Mouse (Mus musculus) megakaryocyte progenitor cell, adult 5-6 weeks (primary cell): ENCODE results near the gene Peli1. TPM values are rescaled to one million over a fixed set of nuclear protein-coding genes. Genes with fewer than 3 reads are reported as not detected.
"Not testable (repeated sequence)": the region's sequence is repeated elsewhere in the genome, so short reads cannot be mapped to it uniquely, and the experiment has no call there.

Source experiments
- ATAC-seq: replicated peaks from 2 replicates; pipeline ENCODE4 v1.8.0; 2016; ENCODE audit warnings: mild to moderate bottlenecking, moderate TSS enrichment, inconsistent platforms; ENCODE audit not compliant: poor library complexity
- total RNA-seq, 2 experiments: library from RNA; stranded (forward) in 1 of 2; stranded (reverse) in 1 of 2; fragments of 157-497, 149-512 nt in 1 of 2; fragments of 200-1000 nt in 1 of 2; gene quantifications; 2 replicates each; pipeline versions ENCODE4 v1.2.3 to v1.2.4; 2015 to 2017

Gene Peli1
- total RNA-seq, 2 experiments from 2014 or later, result 11.2 to 21.1 TPM

DNA sequence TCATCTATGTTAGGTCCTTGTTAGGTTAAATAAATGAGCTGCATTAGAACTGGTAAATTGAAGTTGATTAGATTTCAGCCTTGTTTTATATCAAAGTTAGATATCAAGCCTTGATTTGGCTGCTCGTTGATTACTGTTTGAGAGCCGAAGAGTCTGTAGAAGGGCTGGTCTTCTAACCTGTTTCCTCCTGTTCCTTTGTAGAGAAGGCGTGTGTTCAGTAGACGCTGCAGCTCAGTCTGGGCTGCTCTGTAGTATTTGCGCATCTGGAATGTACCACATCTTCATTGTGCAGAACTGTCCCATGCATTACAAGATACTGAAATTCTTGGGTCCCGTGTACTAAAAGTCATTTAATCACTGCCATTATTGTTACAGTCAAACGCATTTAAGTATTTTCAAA, 50.2 kb downstream of the Peli1 start:
- no peak for ATAC-seq

DNA sequence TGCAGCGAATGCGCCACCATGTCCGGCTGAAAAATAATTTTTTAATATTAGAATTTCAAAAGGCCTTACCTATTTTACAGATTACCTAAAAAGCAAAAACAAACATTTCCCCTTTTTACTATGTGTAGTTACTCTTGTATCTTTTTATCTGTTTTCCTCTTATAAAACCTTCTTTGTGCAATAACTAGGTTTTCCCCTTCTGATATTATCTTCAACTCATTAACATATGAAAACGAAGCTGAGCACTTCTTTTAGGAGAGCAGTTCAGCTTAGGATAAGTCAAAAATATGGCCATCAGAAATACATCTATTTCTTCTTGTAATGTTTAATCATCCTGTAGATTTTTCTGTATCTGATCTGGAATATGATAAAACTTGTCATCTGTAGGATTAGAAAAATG, 50.7 kb downstream of the Peli1 start:
- ATAC-seq, result no peak

DNA sequence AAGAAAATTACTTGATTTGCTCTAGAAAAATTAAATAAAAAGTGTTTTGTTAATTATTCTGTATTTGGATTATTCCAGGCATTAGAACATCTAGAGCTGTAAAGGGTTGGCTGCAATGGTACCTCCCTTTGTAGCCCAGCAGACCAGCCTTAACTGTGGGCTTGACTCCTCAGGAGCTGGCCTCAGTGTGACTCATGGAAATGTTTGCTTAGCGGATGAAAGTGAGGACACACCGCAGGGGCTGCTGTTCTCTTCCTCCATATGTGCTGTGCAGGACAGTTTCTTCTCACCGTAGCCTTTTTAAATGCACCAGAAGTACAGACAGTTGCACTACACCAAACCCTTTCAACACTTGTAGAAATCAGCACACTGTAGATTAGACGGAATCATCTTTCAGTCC, 58.4 kb downstream of the Peli1 start:
- no peak for ATAC-seq

DNA sequence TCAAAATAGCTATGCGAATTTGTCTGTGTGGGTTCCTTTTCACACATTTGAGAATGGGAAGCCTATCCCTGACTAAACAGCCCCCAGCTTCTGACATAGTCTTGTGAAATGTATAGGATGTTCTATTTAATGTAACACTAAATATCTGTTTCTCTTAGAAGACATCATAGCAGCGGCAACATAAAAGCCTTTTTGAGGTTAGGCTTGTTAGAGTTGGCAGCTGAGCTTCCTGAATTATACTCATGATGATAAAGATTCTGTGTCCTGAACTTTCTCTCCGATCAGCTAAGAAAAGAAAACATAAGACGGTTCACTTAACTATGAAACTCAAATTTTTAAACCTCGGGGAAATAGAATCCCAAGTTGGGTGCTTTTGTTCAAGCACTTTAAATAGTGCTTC, 59.2 kb downstream of the Peli1 start:
- no peak for ATAC-seq

DNA sequence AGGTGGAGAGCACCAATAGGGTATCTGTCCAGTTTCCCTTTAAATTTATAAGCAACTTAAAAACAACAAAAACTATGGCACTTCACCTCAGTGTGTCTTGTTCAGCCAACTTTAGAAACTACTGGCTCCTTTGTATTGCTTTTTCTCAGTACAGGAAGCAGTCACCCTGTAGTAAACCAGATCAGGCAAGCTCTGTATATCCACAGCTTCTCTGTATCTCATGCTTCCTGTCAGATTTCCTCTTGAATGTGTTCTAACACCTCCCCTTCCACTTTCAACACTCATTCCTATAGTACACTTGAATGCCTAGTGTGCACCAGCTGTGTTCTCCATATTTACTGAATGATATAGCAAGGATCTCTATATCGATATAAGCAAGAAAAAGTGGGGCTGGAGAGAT, 60.6 kb downstream of the Peli1 start:
- no peak for ATAC-seq

DNA sequence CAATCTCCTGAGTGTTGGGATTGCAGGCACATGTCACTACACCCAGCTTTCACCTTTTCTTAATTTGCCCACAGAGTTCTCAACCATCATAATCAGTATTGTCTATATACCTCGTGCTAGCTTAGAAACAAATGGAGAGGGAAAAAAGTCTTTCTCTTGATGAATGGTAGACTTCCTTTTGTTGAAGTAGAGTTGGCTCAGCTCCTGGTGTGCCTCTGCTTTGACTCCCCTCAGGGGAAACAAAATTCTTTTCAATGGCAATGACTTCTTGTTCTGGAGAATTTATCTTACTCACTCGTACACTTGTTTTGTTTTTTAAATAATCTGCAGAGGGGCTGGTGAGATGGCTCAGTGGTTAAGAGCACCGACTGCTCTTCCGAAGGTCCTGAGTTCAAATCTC, 62.0 kb downstream of the Peli1 start:
- no peak for ATAC-seq

DNA sequence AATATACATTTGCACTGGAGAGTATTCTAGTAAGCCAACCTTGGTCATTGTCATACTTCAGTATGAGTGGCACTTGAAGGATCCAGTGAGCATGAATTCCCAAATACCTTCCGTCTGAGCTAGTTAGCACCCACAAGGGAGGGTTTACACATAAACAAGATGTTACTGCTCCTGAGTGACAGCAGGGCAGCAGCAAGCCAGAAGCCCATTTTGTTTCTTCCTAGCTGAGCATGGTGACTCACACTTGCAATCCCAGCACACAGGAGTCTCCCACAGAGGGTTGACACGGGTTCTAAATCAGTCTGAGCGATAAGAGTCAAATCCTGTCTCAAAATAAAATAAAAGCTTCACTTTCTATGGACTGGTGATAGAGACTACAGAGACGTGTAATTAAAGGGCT, 66.5 kb downstream of the Peli1 start:
- no peak for ATAC-seq

DNA sequence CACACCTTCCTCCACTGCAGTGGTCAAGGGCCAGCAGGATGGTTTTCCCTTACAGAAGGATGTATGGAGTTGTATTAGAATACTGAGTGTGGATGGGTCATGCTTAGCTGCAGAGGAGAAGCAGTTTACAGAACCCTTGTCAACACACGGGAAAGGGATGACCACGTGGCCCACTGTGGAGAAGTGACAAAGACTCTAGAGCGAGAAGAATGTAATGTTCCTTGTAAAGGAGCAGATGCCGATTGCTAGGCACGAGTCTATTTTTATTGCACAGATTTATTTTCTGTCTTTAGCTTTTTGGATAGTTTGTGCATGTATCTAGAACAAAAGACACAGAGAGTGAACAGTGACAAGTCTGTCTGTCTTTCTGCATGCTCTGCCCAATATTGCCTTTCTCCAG, 71.0 kb downstream of the Peli1 start:
- no peak for ATAC-seq

DNA sequence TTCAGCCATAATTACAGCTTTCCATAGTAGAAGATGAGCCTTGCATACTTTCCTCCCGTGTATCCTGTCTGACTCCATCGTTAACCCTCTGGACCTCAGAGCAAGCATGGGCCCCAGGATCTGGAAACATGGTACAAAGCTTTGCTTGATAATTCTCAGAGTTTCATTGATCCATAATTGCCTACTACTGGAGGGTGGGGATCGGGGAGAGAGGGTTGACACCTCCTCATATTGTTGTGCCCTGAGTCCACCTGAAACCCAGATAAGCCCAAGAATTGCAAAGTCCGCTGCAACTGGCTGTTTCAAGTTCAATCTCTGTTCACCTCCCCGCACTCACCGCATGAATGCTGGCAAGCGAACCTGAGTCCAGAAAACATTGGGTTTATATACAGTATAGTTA, 72.1 kb downstream of the Peli1 start:
- ATAC-seq, result no peak

DNA sequence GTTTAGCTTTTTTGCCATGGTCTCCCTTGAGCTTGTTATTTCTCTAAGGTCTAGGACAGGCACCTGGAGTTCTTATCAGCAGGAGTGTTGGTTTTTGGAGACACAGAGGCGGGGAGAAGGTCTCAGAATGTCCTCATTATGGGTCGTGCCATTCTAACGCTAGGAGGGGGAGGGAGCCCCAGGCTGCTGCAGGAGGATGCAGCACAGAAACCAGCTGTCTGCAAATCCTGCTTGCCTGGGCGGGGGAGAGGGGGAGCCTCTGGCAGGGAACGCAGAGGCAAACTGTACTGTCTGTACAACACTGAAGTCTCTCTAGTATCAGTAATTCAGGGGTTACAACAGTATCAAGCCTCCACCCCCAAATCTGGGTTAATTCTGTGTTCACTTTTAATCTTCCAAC, 72.6 kb downstream of the Peli1 start:
- ATAC-seq, result no peak

DNA sequence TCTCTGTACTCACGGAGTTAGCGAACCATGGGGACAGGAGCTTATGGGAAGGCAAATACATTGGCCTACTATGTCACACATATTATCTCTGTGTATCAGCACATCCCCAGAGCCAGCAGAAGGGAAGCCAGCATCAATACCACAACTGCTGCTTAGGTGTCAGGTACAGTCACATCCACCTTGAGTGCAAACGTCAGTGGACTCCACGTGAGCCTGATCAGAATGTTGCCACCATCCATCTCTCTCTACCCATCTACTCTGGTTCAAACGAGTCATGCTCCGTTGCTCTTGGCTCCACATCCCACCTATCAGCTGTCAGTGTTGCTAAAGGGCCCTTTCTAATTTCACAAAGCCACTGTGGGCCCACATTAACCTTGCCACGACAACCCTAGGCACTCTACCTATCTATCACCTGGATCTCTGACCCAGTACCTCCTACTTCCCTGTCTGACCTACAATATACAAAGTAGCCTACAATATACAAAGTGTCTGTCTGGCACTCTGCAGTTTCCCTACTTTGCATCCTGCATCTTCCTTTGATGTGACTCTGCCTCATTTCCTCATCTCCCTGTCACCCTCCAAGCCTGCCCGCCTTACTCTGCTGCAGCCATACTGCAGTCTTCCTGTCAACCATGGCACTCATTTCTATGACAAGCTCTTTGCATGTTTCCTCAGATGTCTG, 73.4 kb downstream of the Peli1 start:
- no peak for ATAC-seq

DNA sequence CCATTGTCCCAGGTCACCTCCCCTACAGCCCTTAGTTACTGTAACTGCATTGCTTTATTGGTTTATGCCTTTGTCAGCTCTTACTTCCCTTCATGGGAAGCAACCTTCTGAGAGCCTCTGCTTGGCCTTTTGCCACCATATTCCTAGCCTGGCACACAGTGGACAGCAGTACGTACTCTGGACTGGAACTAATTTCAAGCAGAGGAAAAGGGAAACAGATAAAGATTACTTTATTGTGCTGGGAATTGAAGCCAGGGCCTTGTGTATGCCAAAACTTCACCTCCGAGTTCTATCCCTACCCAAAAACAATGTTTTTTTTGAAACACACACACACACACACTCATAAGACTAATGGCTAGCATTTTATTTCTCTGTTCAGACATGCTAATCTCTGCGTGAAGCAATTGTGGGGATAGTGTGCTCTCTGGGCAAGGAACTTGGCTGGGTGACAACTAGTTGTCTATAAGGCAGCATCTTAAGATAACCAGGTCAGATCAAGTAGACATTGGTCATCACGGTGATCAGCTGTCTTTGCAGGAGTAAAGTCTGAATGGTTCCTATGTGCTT, 74.0 kb downstream of the Peli1 start:
- no peak for ATAC-seq

DNA sequence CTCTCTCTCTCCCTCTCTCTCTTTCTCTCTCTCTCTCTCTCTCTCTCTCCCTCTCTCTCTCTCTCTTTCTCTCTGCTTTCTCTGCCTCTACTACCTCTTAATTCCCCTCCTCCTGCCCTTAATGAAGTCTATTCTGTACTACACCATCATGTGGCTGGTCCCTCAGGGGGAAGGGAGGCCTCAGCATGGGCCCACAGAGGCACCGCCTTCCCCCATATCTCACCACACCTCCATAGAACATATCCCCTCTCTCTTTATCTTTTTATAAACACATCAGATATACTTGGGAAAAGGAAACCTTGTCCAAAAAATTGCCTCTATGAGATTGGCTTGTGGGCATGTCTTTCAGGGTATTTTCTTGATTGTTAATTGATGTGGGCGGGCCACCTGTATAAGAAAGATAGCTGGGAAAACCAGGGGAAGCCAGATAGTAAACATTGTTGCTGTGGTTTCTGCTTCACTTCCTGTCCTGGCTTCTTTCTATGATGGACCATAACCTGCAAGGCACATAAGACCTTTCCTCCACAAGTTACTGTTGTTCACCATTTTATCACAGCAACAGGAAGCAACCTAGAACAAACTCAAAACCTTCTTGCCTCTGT, 75.5 kb downstream of the Peli1 start:
- ATAC-seq, result peak; percentile 73

DNA sequence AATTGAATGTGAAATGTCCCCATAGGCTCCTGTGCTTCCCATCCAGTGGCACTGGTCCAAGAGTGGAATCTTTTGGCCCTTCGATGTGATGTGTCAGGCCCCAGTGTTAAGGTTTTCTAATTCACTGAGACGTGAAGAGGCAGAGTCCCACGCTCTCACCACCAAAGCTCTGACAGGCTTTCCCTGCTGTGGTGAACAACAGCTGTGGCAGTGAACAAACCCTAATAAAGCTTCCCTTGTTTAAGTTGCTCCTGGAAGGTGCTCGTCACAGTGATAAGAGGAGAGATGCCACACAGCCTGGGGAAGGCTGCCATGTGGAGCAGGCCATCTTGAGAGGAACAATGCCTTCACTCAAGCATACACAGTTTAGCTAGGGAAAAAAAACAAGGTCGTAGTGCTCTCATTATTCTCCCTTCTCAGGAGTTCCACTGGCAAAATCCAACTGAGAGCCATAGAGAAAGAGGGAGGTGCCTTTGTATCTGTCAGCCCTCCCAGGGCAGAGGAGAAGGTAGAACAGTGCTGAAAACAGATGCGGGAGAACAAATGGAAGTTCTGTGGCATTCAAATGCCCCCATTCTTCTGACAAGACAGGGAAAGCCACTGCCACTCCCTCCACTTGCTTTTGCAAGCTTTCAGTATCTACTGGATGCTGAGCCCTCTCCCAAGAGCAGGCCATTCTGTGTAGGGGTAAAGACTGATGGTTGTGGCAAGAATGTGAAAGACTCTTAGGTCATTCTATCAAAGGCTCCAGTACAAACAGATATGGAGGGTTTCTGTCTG, 77.9 kb downstream of the Peli1 start:
- no peak for ATAC-seq

DNA sequence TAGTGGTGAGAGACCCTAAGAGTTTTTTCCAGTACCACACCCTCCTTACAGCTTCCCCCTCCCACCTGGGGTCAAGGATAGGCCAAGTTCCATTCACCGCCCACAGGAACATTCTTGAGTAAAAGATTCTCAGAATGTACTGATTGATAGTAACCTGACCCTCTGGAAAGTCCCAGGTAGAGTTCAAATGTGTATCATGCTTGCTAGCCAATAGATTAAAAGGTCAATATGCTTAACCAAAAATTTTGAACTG, 78.4 kb downstream of the Peli1 start:
- ATAC-seq, result not testable (repeated sequence)

DNA sequence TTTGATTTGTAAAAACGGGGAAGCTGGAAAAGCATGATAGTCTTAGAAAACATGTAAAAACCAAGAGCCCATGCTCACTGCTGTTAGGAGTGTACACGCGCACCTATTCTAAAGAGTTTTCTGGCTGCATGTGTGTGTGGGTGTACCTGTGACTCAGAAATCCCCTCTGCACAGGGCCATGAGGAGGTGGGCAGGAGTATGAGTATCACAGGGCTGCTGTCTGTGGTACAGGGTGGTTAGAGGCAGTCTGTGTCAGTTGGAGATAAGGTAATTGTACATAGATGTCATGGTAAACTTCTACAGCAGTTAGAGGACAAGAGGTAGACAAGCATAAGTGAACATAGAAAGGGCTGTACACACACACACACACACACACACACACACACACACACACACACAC, 81.2 kb downstream of the Peli1 start:
- peak; percentile 74 for ATAC-seq

DNA sequence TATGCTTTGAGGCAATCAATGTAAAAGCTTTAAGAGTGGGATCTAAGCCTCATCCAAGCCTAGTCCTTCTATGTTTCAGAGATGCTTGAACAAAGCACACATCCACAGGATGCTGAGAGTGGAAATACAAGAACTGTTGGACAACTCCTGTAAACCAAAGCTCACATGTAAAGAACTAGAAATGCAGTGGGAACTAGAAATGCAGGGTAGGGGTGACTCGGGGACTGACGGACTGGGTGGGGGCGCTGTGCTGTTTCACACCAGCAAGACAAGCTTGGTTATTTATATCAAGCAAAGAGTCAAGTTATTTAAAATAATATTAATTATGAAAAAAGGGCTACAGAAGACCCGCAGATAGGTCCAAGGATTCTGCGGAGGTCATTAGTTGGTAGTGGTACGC, 82.8 kb downstream of the Peli1 start:
- ATAC-seq, result no peak

DNA sequence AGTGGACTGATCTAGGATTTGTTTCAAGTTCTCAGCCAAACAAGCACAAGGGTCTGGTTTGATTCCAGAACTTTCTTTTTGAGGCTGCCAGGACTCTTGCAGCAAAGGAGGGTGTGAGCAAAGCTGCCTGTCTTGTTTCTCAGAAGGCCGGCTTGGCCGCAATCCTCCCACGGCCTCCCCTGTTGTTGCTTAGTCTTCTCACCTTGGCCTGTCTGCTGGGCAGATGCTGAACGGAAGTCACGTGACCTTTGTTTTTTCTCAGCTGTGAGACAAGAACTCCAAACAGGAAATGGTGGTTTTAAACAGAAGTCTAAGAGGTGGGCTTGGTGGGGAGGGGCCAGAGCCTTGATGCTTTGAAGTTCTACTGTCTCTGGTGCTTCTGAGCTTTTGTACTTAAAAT, 83.3 kb downstream of the Peli1 start:
- peak; percentile 61 for ATAC-seq

DNA sequence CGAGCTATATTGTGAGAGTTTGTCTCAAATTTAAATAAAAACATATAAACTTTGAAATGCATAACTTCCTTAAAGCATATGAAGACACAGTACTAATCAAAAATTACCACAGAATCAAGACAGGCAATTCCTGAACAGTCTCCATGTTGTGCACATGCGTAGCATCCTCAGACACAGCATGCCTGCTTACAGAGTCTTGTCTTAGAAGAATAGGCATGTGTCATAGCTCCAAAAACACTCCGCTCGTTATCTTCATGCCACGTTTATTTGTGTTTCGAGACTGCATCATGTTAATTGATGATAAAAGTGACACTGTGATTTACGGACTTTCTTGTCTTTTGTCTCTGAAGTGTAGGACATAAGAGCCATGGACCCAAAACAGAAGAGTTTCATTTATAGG, 84.0 kb downstream of the Peli1 start:
- ATAC-seq, result no peak

DNA sequence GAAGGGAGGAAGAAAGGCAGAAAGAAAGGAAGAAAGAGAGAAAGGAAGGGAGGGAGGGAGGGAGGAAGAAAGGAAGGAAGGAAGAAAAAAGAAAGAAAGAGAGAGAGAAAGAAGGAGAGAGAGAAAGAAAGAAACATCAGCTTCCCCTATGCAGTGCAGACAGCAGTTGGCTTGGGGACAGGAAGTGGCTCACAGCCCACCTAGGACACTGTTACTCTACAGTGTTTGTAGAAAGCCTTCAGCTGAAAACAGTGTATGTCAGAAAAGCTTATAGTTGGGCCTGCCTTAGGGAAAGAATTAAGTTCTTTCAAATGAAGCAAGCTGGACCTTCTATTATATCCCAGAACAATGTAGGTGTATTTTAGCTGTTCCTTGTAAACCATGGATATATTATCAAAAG, 85.4 kb downstream of the Peli1 start:
- no peak for ATAC-seq

DNA sequence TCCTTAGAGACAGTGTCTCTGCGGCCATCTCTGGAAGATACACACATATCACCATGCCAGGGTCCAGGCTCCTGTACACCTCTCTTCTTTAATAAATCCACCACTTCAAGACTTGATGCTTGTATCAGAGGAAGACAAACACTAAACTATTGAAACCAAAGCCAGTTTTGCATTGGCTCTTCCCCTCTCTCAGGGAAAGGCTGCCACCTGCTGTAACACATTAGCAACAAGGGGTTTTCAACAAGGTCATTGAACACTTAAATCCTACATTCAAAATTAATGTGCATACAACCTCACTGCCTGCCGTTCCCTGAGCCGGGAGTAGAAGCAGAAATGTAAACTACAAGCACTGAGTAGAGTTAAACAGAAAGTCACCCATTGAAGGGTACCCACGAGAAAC, 87.3 kb downstream of the Peli1 start:
- peak; percentile 55 for ATAC-seq

DNA sequence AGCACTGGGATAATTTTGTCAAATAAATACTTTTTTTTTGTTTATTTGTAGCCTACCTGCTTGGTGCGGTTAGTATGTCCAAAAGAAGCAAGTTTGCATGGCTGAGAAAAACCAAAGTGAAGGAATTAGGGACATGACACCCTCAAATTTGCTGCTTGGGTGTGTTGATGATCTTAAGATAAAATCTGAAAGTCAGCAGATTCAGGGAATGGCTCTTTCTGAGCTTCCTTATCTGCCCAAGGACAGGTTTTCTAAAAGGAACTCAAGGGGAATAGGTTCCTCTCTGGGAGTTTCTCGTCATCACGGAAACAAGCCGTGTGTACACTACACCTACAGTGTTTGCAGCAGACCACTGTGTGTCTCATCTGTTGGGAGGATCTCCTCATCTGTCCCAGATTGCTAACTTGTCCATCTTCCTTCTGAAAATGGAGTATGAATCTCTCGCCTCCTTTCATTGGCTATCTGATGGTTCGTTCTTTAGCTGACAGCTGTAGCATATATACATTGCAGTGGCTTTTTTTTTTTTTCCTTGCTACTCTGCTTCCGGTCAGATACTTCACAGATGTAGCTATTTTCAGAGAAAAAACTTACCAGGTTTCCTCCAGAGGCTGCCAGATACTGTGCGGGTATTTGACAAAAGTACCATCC, 88.0 kb downstream of the Peli1 start:
- ATAC-seq, result no peak
